Mouse (Mus musculus) hindbrain, postnatal 0 days (tissue): ENCODE data around the gene Elane. TPM values are rescaled to one million over a fixed set of nuclear protein-coding genes. Genes with fewer than 3 reads are reported as not detected.

ENCODE experiments used
- ATAC-seq: fragments of 200-750 bp; cut with Nextera tagmentation; 2 replicates; pipeline ENCODE4 v1.8.0; 2017; ENCODE audit warnings: mild to moderate bottlenecking, moderate TSS enrichment, moderate library complexity
- DNase-seq: peaks from one replicate; pipeline ENCODE4 v3.0.0-alpha.2; 2015; ENCODE audit warnings: low spot score
- H3K27ac ChIP-seq: fragments of 300-500 bp; sonication (generic); 2 replicates; pipeline ENCODE4 v1.5.1; 2014; ENCODE audit warnings: mild to moderate bottlenecking
- H3K27me3 ChIP-seq: fragments of 300-500 bp; sonication (generic); 2 replicates; pipeline ENCODE4 v1.6.1; 2014; ENCODE audit warnings: low read length, mixed read lengths; ENCODE audit not compliant: insufficient read depth
- H3K36me3 ChIP-seq: fragments of 300-500 bp; sonication (generic); 2 replicates; pipeline ENCODE4 v1.6.1; 2014; ENCODE audit warnings: low read length, mixed read lengths; ENCODE audit not compliant: insufficient read depth
- H3K4me1 ChIP-seq: fragments of 300-500 bp; sonication (generic); 2 replicates; pipeline ENCODE4 v1.6.1; 2014; ENCODE audit warnings: antibody characterized with exemption, low read length, mixed read lengths; ENCODE audit not compliant: insufficient read depth
- H3K4me2 ChIP-seq: fragments of 300-500 bp; sonication (generic); 2 replicates; pipeline ENCODE4 v1.6.1; 2014; ENCODE audit warnings: low read depth, mild to moderate bottlenecking, low read length, moderate library complexity, mixed read lengths
- H3K4me3 ChIP-seq: fragments of 300-500 bp; sonication (generic); 2 replicates; pipeline ENCODE4 v1.5.1; 2014; ENCODE audit warnings: low read length
- H3K9ac ChIP-seq: fragments of 300-500 bp; sonication (generic); replicated peaks from 2 replicates; pipeline ENCODE4 v1.6.1; 2014; ENCODE audit warnings: mild to moderate bottlenecking, low read length, moderate library complexity, mixed read lengths
- H3K9me3 ChIP-seq: fragments of 300-500 bp; sonication (generic); 2 replicates; pipeline ENCODE4 v1.6.1; 2016; ENCODE audit warnings: low read length, mixed read lengths
- CTCF ChIP-seq: IDR thresholded peaks from 2 replicates; pipeline ENCODE4 v1.5.1; 2016; ENCODE audit warnings: antibody characterized with exemption, control low read depth, low read depth
- WGBS: fragments of 180-500 bp; shearing (Covaris S2); extraction: QIAGEN DNeasy Blood & Tissue Kit; methylation state at CpG from one replicate; pipeline ENCODE4 v1.1.7; 2014; 5-methylcytosine and 5-hydroxymethylcytosine counted together
- polyA plus RNA-seq: library from polyadenylated mRNA; unstranded; fragments of >200 nt; fragmentation: Nextera tagmentation; extraction: Ambion mirVana; gene quantifications from 2 replicates; pipeline ENCODE4 v1.2.1, GENCODE M21; 2015
- total RNA-seq: library from RNA; depleted of rRNA; stranded (reverse); fragments of >200 nt; gene quantifications from 2 replicates; pipeline ENCODE4 v1.2.3, GENCODE M21; 2014

Gene Elane
- total and polyA plus RNA-seq, 2 experiments from 2014 or later = not detected

DNA sequence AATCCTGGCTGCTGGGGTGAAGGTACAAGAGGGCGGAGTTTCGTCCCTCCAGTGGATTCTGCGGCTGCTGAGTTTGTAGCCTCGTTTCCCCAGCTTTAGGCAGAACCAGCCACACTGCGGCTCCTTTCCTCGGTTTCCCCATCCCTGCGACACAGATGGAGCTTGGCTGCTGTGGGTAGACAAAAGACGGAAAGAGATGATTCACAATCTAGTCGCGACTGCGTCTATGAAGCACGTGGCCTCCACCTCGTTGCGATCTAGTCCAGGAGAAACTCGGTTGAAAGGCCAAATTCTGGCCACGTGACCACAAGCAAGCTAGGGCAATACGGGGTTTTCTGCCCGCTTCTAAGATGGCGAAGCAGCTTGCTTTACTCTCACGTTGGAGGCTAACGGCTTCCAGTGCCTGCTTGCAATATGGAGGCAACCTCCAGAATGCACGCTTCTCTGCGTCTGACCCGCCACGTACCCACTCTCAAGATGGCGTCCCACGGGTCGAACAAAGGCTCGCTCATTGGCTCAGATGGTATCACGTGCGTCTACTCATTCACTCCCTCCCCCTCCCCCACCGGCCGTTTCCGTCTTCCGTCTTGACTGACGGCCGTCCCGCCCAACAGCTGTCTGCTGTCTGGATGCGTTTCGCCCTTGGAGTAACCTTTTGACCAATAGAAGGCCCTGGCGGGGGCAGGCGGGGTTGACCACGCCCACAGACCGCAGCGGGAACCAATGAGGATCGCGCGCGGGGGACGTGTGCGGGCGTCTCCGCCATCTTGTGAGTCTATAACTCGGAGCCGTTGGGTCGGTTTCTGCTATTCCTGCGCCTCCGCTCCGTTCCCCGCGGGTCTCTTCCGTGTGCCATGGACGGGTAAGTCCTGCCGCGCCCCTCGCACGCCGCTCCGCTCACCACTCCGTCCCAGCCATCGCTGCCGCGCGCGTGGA is 31.9 kb upstream of the Elane start, which contains the start of gene Ptbp1:
Ptbp1 (plus strand) TSS at position 568 of the 936 bp plus-strand sequence.
- H3K4me1 ChIP-seq = peaks cover 52% of the 10 kb centered on the region
- ATAC-seq = peak; percentile 94

DNA sequence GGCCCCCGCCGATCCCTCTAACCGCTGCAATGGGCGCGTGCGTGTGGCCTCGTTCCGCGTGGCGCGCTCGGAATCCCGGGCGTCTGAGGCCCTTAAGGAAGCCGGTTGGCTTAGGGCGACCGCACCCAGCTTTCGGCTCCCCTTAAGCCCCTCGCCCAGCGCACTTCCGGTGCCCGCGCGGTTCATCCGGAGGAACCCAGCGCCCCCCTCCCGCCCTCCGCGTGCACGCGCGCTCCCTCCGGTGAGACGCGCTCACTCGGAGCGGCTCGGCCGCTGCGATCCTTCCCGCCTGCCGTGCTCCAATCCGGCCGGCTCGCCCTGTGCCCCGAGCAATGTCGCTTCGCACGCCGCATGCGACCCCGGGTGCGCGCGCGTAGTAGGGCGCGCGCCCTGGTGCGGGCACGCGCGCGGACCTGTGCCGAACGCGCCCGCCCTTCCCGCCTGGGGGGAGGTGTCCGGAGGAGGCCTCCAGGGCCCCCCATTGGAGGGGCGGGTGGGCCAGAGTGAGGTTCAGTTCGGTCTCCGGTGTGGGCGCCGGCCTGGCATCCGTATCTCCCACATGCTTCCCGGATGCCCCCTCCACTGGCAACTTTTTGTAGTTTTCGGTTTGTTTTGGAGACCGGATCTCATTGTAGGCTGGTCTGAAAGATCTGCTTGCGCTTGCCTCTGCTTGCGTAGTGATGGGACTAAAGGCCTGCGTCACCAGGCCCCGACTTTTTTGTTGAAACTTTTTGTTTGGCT is 31.1 kb upstream of the Elane start:
- DNase-seq (peak; percentile 84), ATAC-seq (peak; percentile 19)
- under 1% methylated on average over 72 of the region's 83 CpGs for WGBS
- Histone ChIP-seq H3K27me3 (no peaks in the 10 kb centered on the region), H3K9me3 (no peaks in the 10 kb centered on the region), H3K36me3 (peaks cover 9% of the 10 kb centered on the region), H3K27ac (peak overlapping the region; percentile 100), H3K4me1 (peaks cover 52% of the 10 kb centered on the region), H3K9ac (peak overlapping the region; percentile 99), H3K4me3 (peak overlapping the region; percentile 96), H3K4me2 (peak overlapping the region; percentile 98)
- no peak for TF ChIP-seq CTCF

More for the DNA sequence above, 31.9 kb upstream of the Elane start, which contains the start of gene Ptbp1:
- peak; percentile 100 for DNase-seq
- Histone ChIP-seq H3K4me3 (peak within 1 kb of the TSS; percentile 96), H3K27ac (peak within 1 kb of the TSS; percentile 100), H3K4me2 (peak within 1 kb of the TSS; percentile 98), H3K36me3 (peaks cover 1% of the 10 kb centered on the region; the same call in 1 of the 2 replicates), H3K27me3 (no peaks in the 10 kb centered on the region), H3K9me3 (no peaks in the 10 kb centered on the region), H3K9ac (peak within 1 kb of the TSS; percentile 99)
- WGBS = under 1% methylated on average over 75 of the region's 75 CpGs
- no peak for TF ChIP-seq CTCF

DNA sequence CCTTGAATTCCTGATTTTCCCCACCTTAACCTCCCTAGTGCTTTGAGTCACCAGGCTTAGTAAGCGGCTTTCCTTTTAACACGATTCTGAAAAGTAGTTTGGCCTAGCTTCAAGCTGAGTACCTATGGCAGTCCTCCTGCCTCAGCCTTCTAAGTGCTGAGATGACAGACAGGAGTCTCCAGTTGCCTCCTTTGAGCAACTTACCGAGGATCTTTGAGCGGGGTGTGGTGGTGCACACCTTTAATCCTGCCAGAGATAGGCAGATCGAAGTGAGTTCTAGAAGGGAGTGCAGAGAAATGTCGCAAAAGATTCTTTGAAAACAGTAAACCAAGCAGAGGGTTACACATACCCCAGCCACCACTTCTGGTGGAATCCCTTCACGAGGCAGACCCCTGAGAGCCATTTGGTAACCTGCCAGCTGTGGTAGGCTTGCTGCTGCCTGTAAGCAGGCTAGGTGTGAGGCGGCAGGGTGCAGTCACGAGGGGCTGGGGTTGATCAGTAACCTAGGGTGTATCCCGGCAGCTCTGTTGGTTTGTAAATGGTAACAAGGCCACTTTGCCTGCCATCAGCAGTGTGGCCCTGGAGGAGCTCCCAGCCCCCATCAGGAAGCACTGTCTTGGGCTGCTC is 30.4 kb upstream of the Elane start:
- peak overlapping the region; percentile 98 for H3K4me2 ChIP-seq
- DNase-seq = peak; percentile 44
- H3K27ac ChIP-seq = peak overlapping the region; percentile 100
- ATAC-seq = no peak
- peak overlapping the region; percentile 96 for H3K4me3 ChIP-seq
- H3K27me3 ChIP-seq = no peaks in the 10 kb centered on the region
- H3K9ac ChIP-seq = peak overlapping the region; percentile 99
- H3K9me3 ChIP-seq = no peaks in the 10 kb centered on the region
- peaks cover 52% of the 10 kb centered on the region for H3K4me1 ChIP-seq
- TF ChIP-seq CTCF = no peak
- peaks cover 16% of the 10 kb centered on the region for H3K36me3 ChIP-seq
- WGBS = 3% methylated on average over 10 of the region's 10 CpGs

DNA sequence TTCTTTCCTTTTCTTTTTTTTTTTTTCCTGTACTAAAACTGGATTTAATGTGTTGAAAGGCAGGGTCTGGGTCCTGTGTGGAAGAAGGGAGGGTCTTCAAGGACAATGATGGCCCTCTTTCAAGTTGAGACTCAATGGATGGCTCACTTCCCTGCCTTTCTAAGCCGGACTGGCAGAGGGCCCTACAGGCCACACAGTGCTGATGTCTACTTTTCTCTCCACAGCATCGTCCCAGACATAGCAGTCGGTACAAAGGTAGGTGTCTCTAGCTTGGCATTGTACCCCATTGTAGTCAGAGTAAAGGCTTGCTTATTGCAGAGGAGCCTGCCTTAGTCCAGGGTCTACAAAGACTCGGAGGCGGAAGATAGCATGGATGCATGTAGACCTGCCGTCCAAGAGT is 29.8 kb upstream of the Elane start:
- Histone ChIP-seq H3K27me3 (no peaks in the 10 kb centered on the region), H3K4me1 (peaks cover 52% of the 10 kb centered on the region), H3K9me3 (no peaks in the 10 kb centered on the region), H3K4me3 (peak overlapping the region; percentile 96), H3K9ac (peak overlapping the region; percentile 99), H3K36me3 (peaks cover 22% of the 10 kb centered on the region), H3K4me2 (peak overlapping the region; percentile 98), H3K27ac (peak overlapping the region; percentile 100; the same call in 1 of the 2 replicates)
- TF ChIP-seq CTCF = no peak
- DNase-seq (no peak), ATAC-seq (no peak)
- WGBS = 28% methylated on average over 6 of the region's 6 CpGs

DNA sequence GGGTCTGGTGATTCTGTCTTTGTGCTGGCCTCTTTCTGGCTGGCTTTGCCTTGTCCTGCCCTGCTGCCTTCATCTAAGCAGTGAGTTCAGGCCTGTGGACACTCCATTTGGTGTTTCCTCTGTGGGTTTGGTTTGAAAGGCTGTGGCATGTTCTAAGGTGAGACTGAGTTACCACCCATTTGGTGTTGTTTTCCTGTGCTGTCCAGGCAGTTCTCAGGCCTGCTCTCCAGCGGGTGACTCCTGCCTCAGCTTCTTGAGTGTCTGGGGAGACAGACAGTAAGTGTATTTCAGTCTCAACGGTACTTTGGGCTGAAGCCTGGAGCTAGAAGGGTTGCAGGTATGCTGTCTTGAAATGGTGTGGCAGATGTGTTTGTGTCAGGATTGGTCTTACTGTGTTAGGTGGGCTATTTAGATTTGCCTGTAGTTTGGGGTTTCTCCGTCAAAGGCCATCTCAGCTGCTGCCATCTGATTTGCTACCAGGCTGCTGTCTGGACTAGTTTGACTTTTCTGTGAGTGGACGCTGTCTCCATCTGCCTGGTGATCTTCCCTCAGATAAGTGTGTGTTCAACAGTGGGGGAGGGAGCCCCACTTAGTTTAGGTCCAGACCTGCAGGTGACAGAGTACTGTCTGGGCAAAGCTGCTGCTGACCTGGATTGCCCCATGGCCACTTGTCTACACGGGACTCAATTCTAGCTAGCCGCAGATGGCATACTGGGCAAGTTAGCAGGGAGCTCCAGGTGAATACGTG is 29.2 kb upstream of the Elane start:
- no peak for TF ChIP-seq CTCF
- H3K36me3 ChIP-seq = peaks cover 28% of the 10 kb centered on the region

More for the DNA sequence above, 29.2 kb upstream of the Elane start:
- peak overlapping the region; percentile 96 for H3K4me3 ChIP-seq
- no peaks in the 10 kb centered on the region for H3K27me3 ChIP-seq
- H3K27ac ChIP-seq = peak overlapping the region; percentile 100; the same call in 1 of the 2 replicates
- DNase-seq = no peak
- no peaks in the 10 kb centered on the region for H3K9me3 ChIP-seq
- H3K9ac ChIP-seq = peak overlapping the region; percentile 99
- peaks cover 48% of the 10 kb centered on the region for H3K4me1 ChIP-seq
- WGBS = 39% methylated on average over 7 of the region's 7 CpGs
- peak overlapping the region; percentile 98 for H3K4me2 ChIP-seq
- no peak for ATAC-seq
